Mouse (Mus musculus) hindbrain, embryonic 16.5 days (tissue): ENCODE results near the gene Iqsec1. TPM values are rescaled to one million over a fixed set of nuclear protein-coding genes. Genes with fewer than 3 reads are reported as not detected.

ENCODE experiments used
- ATAC-seq: fragments of 200-750 bp; cut with Nextera tagmentation; 2 replicates; pipeline ENCODE4 v1.8.0; 2017; ENCODE audit warnings: moderate TSS enrichment, moderate library complexity
- H3K27ac ChIP-seq: fragments of 300-500 bp; sonication (generic); 2 replicates; pipeline ENCODE4 v1.5.1; 2014; ENCODE audit warnings: low read depth, mild to moderate bottlenecking, control low read depth, low read length, moderate library complexity
- H3K27me3 ChIP-seq: fragments of 300-500 bp; sonication (generic); replicated peaks from 2 replicates; pipeline ENCODE4 v1.6.1; 2014; ENCODE audit warnings: low read length; ENCODE audit not compliant: control insufficient read depth, insufficient read depth
- H3K36me3 ChIP-seq: fragments of 300-500 bp; sonication (generic); 2 replicates; pipeline ENCODE4 v1.6.1; 2014; ENCODE audit warnings: mild to moderate bottlenecking, low read length, moderate library complexity, mixed read lengths; ENCODE audit not compliant: control insufficient read depth, insufficient read depth
- H3K4me1 ChIP-seq: fragments of 300-500 bp; sonication (generic); 2 replicates; pipeline ENCODE4 v1.6.1; 2014; ENCODE audit warnings: low read depth, low read length; ENCODE audit not compliant: control insufficient read depth, insufficient read depth
- H3K4me2 ChIP-seq: fragments of 300-500 bp; sonication (generic); 2 replicates; pipeline ENCODE4 v1.6.1; 2014; ENCODE audit warnings: mild to moderate bottlenecking, low read length, control low read depth, moderate library complexity
- H3K4me3 ChIP-seq: fragments of 300-500 bp; sonication (generic); 2 replicates; pipeline ENCODE4 v1.5.1; 2014; ENCODE audit warnings: mild to moderate bottlenecking, low read length, control low read depth, moderate library complexity
- H3K9ac ChIP-seq: fragments of 300-500 bp; sonication (generic); 2 replicates; pipeline ENCODE4 v1.6.1; 2014; ENCODE audit warnings: low read depth, mild to moderate bottlenecking, control low read depth, low read length, moderate library complexity
- H3K9me3 ChIP-seq: fragments of 300-500 bp; sonication (generic); 2 replicates; pipeline ENCODE4 v1.6.1; 2014; ENCODE audit warnings: mild to moderate bottlenecking, low read length, moderate library complexity; ENCODE audit not compliant: control insufficient read depth
- WGBS: fragments of 180-500 bp; shearing (Covaris S2); extraction: QIAGEN DNeasy Blood & Tissue Kit; methylation state at CpG from one replicate; pipeline ENCODE4 v1.1.7; 2014; 5-methylcytosine and 5-hydroxymethylcytosine counted together
- polyA plus RNA-seq: library from polyadenylated mRNA; unstranded; fragments of >200 nt; fragmentation: Nextera tagmentation; extraction: Ambion mirVana; gene quantifications from 2 replicates; pipeline ENCODE4 v1.2.1, GENCODE M21; 2015

The Iqsec1 gene
- polyA plus RNA-seq, 1 experiment from 2014 or later: 25.8 TPM

DNA sequence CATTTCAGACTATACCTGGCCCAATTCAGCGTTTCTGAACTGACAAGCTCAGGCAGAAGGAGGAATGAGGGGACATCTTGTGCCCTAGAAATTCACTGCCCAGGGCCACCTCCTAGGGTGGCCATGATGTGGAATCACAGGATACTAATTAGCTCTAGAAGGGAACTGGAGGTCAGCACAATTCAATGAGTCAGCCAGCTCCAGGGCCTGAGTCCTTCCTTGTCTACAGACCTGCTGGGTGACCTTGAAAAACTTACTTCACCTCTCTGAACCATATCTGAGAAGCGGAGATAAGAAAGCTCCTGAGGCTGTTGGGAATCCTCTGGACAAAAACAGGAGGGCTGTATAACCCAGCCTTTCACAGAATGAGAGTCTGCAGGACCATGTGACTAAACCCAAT lies 59.7 kb downstream of the Iqsec1 start:
- no peaks in the 10 kb centered on the region for H3K27me3 ChIP-seq
- H3K4me2 ChIP-seq: no peak overlapping the region
- 89% methylated on average over 2 of the region's 2 CpGs for WGBS
- no peaks in the 10 kb centered on the region for H3K36me3 ChIP-seq
- H3K27ac ChIP-seq: no peak overlapping the region
- no peaks in the 10 kb centered on the region for H3K9me3 ChIP-seq
- no peak overlapping the region for H3K4me3 ChIP-seq
- H3K4me1 ChIP-seq: peaks cover 14% of the 10 kb centered on the region
- no peak for ATAC-seq
- H3K9ac ChIP-seq: no peak overlapping the region

DNA sequence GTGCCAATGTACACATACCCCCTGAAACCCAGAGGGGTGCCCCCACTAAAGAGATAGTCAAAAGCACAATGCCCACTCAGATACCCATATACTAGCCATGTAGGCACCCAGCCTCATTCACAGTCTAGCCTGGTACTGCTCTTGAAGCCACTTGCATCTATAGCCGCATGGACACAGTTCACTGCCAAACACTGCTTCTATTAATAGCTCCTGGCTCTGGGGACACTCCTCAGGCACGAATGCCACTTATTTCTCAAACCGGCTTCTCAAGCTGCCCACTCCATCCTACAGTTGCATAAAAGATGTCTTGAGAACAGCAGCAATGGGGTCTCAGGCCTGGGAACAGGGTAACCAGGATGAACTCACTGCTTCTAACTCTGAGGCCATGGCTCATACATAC lies 63.0 kb downstream of the Iqsec1 start:
- no peak overlapping the region for H3K4me2 ChIP-seq
- no peak overlapping the region for H3K9ac ChIP-seq
- H3K4me1 ChIP-seq: peaks cover 21% of the 10 kb centered on the region
- no peaks in the 10 kb centered on the region for H3K36me3 ChIP-seq
- no peak overlapping the region for H3K27ac ChIP-seq
- H3K4me3 ChIP-seq: no peak overlapping the region
- 37% methylated on average over 3 of the region's 3 CpGs for WGBS
- H3K9me3 ChIP-seq: no peaks in the 10 kb centered on the region
- H3K27me3 ChIP-seq: no peaks in the 10 kb centered on the region
- peak; percentile 40; the same call in 1 of the 2 replicates for ATAC-seq

DNA sequence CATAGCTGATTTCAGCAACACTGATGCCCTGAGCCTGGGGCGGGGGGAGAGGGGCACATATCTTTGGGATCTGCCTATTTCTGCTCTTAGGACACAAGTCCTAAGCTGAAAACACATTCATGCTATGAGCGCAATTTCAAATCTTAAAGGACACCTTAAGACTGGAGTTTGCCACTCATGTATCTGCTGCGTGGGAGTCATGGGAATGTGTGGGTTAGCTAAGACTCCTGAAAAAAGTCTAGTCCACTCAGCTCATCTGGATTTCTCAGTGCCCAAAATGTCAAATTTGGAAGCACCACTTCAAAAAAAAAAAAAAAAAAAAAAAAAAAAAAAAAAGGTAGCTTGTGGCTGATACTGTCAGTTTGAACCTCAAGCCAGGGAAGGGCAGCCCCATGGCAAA lies 63.7 kb downstream of the Iqsec1 start:
- no peak overlapping the region for H3K4me2 ChIP-seq
- no peak for ATAC-seq
- no peak overlapping the region for H3K4me3 ChIP-seq
- no peak overlapping the region for H3K27ac ChIP-seq
- 89% methylated on average over 3 of the region's 3 CpGs for WGBS
- H3K4me1 ChIP-seq: peaks cover 26% of the 10 kb centered on the region
- no peak overlapping the region for H3K9ac ChIP-seq
- H3K27me3 ChIP-seq: no peaks in the 10 kb centered on the region
- H3K36me3 ChIP-seq: no peaks in the 10 kb centered on the region
- H3K9me3 ChIP-seq: no peaks in the 10 kb centered on the region

DNA sequence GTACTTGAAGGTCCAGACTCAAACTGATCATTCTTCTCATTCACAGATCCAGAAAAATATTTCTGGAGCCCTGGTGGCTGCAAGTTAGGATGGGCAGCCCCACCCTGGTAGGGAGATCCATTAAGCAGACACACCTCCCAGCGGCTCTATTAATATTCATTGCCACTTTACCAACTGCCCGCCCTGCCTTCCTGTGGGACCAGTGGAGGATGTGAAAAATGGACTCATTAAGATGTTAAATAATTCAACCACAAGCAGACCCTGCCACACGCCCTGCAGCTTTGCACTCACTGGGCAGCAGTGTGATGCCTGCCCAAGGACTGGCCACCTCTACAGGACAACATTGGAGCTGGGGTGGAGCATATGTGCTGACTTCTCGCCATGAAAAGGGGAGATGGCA lies 64.1 kb downstream of the Iqsec1 start:
- Histone ChIP-seq H3K9me3 (no peaks in the 10 kb centered on the region), H3K9ac (no peak overlapping the region), H3K4me2 (no peak overlapping the region), H3K4me3 (no peak overlapping the region), H3K36me3 (no peaks in the 10 kb centered on the region), H3K27me3 (no peaks in the 10 kb centered on the region), H3K4me1 (peaks cover 27% of the 10 kb centered on the region), H3K27ac (no peak overlapping the region)
- no peak for ATAC-seq
- WGBS: 28% methylated on average over 4 of the region's 4 CpGs

DNA sequence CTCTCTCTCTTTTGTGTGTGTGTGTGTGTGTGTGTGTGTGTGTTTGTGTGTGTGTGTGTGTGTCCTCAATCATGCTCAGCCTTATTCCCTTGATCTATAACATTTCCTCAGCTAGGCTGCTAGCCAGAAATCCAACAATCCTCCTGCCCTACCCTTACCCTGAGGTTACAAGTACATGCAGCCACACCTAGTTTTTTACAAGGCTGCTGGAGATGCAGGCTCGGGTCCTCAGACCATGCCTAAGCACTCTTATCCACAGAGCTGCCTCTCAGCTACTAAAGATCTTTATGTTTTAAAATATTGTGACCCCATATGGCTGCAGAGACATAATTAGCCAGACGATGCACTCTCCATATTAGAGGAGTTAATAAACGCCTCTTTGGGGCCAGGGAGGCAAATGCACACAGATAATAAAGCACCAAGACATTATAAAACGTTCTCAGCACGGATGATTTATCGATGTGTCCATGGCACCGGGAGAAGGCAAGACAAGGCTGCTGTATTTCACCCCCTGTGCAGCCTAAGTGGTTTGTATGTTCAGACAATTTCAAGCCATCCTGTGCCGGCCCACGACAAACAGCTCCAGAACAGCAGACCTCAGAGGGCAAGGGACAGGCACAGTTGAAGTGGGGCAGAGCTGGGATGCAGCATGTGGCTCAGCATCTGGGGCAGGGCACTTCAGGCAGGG lies 67.1 kb downstream of the Iqsec1 start:
- peaks cover 27% of the 10 kb centered on the region for H3K4me1 ChIP-seq
- H3K36me3 ChIP-seq: no peaks in the 10 kb centered on the region
- no peak overlapping the region for H3K9ac ChIP-seq
- H3K4me2 ChIP-seq: no peak overlapping the region
- H3K27ac ChIP-seq: no peak overlapping the region
- no peaks in the 10 kb centered on the region for H3K27me3 ChIP-seq
- ATAC-seq: peak; percentile 41; the same call in 1 of the 2 replicates
- H3K9me3 ChIP-seq: no peaks in the 10 kb centered on the region
- 47% methylated on average over 9 of the region's 9 CpGs for WGBS
- no peak overlapping the region for H3K4me3 ChIP-seq

DNA sequence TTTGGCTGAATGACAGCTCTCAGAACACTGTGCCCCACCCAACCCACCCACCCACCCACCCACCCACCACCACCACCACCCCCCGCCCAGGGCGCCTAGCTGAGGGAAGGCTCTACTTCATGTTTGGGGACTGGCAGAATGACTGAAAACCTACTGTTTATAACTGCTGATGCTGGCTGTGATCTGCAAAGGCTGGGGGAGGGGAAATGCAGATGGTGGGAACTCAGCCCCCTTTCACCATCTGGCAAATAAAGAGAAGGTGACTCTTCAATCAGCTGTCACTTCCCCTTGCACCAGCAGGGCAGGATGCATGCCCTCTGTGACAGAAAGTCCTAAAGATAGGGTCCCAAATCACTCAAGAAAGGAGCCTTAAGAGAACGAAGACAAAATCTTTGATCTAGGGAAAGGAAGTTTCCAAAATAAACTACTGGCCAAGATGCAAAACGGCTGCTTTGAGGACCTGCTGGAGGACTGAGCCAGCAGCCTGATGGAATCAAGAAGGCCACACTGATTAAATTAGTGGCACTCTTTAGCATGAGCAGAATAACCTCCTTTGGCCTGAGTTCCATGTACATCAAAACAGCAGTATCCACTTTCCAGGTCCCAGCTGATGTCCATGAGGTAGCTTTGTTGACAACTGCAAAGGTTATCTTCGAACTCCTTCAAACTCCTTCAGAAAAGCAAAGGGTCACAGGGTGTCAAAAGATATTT lies 67.8 kb downstream of the Iqsec1 start:
- Histone ChIP-seq H3K4me2 (no peak overlapping the region), H3K4me1 (peaks cover 25% of the 10 kb centered on the region), H3K4me3 (no peak overlapping the region), H3K9me3 (no peaks in the 10 kb centered on the region), H3K27ac (no peak overlapping the region), H3K36me3 (no peaks in the 10 kb centered on the region), H3K9ac (no peak overlapping the region), H3K27me3 (no peaks in the 10 kb centered on the region)
- 45% methylated on average over 5 of the region's 5 CpGs for WGBS
- ATAC-seq: no peak

DNA sequence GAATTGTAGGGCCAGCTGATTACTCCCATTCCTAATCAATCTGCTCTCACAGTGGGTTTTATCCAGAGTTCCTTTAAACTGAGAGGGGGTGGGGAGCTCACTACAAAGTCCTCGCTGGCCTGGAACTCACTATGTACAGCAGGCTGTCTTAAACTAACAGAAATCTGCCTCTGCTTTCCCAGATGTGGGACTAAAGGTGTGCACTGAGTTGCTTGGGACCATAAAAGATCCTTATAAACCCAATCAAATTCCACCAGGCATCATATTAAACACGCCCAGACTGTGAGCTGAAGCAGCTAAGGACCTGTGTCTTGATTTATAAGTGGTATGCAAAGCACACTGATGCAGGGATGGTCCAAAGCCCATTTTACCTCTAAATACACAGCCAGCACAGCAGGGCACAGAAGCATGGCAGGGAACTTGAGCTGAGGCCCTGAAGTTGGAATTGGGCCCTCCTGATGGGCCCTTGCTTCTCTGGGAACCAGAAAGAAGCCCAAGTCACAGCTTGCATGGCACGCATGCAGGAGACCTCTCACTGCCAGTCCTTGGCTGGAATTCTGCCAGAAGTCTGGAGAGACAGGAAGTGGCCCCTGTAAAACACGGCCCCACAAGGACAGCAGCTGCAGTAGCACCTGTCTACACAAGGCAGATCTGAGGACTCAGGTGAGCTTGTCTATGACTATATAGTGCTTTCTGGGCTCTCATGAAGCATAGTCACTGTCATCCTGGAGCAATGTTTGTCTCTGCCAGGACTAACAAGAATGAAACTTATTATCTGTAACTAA lies 68.7 kb downstream of the Iqsec1 start:
- no peak for ATAC-seq
- no peak overlapping the region for H3K4me3 ChIP-seq
- H3K4me1 ChIP-seq: peaks cover 20% of the 10 kb centered on the region
- no peak overlapping the region; the same call in 1 of the 2 replicates for H3K27ac ChIP-seq
- H3K27me3 ChIP-seq: no peaks in the 10 kb centered on the region
- WGBS: 51% methylated on average over 4 of the region's 4 CpGs
- H3K4me2 ChIP-seq: no peak overlapping the region
- no peaks in the 10 kb centered on the region for H3K36me3 ChIP-seq
- no peak overlapping the region for H3K9ac ChIP-seq
- no peaks in the 10 kb centered on the region for H3K9me3 ChIP-seq

DNA sequence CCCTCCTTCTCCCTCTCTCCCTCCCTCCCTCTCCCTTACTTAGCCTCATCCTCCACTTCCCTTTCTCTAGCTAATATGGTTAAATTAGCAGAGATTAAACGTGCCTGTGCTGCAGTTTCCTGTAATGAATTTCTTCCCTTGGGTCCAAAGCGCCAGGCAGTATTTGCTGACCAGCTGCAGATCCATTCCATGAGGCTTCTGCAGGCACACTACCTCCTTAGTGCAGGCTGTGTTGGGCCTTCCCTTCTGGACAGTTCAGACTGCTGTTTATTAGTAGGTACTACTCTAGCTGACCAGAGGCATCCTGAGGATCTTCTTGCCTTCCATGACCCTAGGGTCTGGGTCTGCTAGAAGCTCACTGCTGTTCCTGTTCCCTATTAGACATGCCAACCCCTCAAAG lies 72.9 kb downstream of the Iqsec1 start:
- Histone ChIP-seq H3K9me3 (no peaks in the 10 kb centered on the region), H3K4me1 (peaks cover 6% of the 10 kb centered on the region; the same call in 1 of the 2 replicates), H3K36me3 (no peaks in the 10 kb centered on the region), H3K27ac (no peak overlapping the region), H3K27me3 (no peaks in the 10 kb centered on the region), H3K4me3 (no peak overlapping the region), H3K9ac (no peak overlapping the region), H3K4me2 (no peak overlapping the region)
- ATAC-seq: peak; percentile 41; the same call in 1 of the 2 replicates
- WGBS: 43% methylated on average over 2 of the region's 2 CpGs

DNA sequence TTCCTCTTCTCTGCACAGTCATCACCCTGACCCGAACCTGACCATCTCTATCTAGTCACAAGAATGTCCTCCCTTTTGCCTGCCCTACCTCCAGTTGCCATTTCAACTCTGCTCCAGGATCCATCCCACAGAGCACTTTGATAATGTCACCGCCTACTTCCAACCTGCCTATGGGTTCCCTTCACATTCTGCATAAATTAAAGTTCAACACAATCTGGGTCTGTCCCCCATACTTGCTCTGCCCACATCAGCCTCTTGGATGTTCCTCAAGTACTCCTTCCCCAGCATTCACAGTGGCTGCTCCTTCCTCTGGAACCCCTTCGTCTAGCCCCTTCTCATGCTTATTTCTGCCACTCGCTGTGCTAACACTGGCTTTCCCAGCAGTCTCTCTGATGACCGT lies 74.7 kb downstream of the Iqsec1 start:
- no peaks in the 10 kb centered on the region for H3K36me3 ChIP-seq
- H3K9ac ChIP-seq: no peak overlapping the region
- H3K4me2 ChIP-seq: no peak overlapping the region
- no peaks in the 10 kb centered on the region for H3K9me3 ChIP-seq
- H3K27me3 ChIP-seq: no peaks in the 10 kb centered on the region
- H3K4me3 ChIP-seq: no peak overlapping the region
- H3K27ac ChIP-seq: no peak overlapping the region
- 88% methylated on average over 5 of the region's 5 CpGs for WGBS
- H3K4me1 ChIP-seq: no peaks in the 10 kb centered on the region
- ATAC-seq: no peak
